Mouse (Mus musculus): ENCODE results near the gene Haus7. TPM values are rescaled to one million over a fixed set of nuclear protein-coding genes. Genes with fewer than 3 reads are reported as not detected.
"Not testable (repeated sequence)": the region's sequence is repeated elsewhere in the genome, so short reads cannot be mapped to it uniquely, and the experiment has no call there.

Haus7 gene
- total RNA-seq (2021), result 10 to 100 TPM; 20.7 to 27.4 TPM
- long read RNA-seq, experiment 1, transcript Haus7-201 (10 exons, 1,380 nt), result major isoform, 14 of 16 reads
- long read RNA-seq, experiment 1, partial matches to known transcripts, result 0 of 16 reads
- long read RNA-seq, experiment 1, other reads (novel, unspliced or antisense), result 2 of 16 reads
- long read RNA-seq, experiment 2, transcript Haus7-201 (10 exons, 1,380 nt), result major isoform, 29 of 33 reads
- long read RNA-seq, experiment 2, partial matches to known transcripts, result 0 of 33 reads
- long read RNA-seq, experiment 2, other reads (novel, unspliced or antisense), result 2 of 33 reads

DNA sequence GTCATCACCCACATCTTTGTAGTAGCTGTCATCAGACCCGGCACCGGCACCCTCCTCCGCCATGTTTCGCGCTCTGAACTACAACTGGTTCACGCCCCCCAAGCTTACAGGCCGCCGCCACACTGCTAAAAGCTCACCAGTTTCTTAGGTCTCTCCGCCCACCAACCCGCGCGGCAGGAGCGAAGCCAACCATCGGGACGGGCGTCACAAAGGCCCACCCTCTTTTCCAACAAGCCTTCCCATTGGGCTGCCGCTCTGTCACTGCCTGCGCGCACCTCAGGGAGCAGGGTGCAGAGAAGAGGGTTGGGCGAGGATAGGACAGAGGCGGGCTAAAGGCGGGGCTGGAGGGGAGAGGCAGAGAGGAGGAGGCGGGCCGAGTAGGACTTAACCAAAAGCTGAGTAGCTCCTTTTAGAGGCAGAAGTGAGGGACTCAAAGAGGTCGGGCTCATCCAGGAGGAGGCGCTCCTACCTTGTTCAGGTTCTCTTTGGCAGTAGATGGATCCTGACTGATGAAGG lies at the start of gene Haus7:
TSS of gene Haus7 (minus strand) at position 168 of the 516 bp plus-strand sequence.
- DNase-seq (ENCODE audit: low spot score in 2 of 2), result peak; percentile 71 to 72

DNA sequence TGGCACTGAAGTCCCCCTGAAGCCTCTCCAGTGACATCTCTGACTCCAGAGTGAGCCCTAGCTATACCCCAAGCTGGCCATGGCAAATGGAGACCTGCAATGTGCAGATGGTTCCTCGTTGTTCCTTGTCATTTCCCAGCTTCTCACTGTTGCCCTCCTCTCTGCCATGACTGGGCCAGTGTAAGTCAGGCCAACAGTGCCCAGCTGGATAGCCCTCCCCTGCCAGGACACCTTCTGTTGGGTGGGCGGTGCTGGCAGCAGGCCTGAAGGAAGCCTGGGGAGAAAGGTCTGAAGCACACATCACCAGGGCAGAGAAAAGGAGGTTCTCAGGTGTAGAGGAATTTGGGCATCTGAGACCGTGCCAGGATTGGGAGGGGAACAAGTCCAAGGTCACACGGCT lies 47.7 kb upstream of the Haus7 start:
- no peak for DNase-seq (ENCODE audit: low spot score in 2 of 2)

DNA sequence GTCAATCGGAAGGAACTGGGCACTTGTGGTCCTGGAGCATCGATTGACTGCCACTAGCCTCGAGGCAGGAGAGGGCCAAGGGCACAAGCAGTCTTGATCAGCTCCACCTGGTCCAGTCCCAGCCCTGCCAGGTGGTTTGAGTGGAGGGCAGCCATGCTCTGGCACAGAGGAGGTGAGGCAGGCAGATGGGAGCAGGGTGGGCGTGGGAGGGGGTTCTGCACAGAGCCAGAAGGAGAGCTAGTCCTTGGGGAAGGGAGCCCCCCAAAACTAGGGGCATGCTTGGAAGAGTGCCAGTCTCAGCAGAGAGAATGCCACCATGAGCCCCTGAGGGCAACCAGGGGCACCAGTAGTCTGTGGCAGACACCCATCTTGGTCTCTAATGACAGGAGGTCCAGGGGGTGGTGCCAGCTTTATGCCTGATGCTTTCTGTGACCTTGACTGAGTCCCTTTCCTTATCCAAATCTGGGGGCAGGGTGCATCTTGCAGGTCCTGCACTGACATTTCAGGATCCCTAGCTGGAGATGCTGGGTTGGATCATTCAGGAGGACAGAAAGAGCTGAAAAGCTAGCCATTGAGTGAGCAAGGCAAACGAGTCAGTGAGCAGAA lies 46.4 kb upstream of the Haus7 start:
- no peak for DNase-seq (ENCODE audit: low spot score in 2 of 2)

DNA sequence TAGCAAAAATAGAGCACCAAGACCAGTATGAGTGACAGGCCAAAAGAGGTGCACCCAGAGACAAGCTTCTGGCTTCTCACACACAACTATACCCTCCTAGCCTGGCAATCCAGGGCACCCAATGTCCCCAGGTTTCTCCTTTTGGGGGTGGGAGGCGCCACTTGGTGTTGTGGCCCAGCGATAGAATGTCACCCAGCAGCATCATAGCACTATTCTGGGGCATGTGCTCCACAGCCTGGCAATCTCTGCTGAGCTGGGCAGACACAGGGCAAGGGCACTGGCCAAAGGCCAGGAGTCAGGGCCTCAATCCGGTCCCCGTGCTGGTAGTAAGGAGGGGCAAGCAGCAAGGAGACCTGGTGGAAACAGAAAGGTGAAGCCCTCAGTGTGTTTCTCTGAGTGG lies 37.9 kb upstream of the Haus7 start:
- DNase-seq (ENCODE audit: low spot score in 2 of 2), result no peak

DNA sequence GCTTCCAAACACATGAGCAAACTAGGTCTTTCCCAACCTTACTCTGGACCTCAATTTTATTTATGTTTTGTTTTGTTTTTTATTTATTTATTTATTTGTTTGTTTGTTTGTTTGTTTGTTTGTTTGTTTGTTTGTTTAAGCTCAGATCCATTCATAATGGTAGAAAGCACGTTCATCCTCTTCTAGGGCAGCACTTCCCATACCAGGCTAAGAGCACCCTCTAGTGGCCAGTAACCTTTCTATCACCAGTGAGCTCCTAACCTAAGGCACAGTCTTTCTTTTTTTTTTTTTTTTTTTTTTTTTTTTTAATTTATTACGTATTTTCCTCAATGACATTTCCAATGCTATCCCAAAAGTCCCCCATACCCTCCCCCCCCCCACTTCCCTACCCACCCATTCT lies 34.7 kb upstream of the Haus7 start:
- not testable (repeated sequence) for DNase-seq (ENCODE audit: low spot score in 2 of 2)

DNA sequence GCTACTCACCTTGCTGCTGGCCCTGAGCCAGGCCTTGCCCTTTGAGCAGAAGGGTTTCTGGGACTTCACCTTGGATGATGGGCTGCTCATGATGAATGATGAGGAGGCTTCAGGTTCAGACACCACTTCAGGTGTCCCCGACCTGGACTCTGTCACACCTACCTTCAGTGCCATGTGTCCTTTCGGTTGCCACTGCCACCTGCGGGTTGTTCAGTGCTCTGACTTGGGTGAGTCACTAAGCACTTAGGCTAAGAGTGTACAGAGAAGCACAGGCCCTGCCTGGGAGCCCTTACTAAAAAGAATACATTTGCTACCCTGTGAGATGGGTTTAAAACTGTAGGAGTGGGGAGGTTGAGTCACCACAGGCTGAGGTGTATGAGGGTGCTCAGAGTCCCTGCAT lies 32.0 kb upstream of the Haus7 start:
- DNase-seq (ENCODE audit: low spot score in 2 of 2), result no peak

DNA sequence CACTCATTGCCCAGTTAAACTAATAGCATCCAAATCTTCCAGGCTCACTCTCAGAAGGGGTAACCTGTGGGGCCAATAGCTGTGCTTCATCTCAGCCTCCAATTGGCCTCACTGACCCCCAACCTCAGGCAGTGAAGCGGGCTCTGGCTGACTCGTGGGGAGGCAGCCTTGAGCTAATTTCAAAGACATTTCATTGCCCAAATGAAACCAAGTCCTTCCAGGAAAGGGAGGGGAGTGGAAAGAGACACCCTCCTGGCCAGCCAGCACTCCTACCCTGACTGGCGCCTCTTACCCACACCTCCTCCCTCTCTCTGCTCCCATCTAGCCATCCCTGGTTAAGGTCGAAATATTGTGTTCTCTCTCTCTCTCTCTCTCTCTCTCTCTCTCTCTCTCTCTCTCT lies 31.3 kb upstream of the Haus7 start:
- DNase-seq (ENCODE audit: low spot score in 2 of 2), result no peak

DNA sequence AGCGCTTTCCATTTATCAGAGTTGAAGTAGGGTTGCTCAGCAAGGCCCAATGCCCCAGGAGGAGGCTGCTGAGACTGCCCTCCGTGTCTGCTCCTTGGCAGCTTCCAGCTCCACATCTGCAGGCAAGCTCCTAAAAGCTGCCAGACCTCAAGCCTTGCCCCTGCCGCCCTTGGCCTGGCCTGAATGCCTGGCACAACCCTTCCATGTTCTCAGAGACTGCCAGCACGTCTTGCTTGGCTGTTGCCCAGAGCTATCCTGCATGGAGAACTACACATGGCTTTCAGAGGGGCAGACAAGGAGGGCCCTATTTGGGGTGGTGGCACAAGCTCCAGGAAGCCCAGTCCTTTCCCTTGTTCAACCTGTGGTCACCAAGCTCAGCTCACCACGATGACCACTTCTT lies 28.1 kb upstream of the Haus7 start:
- no peak for DNase-seq (ENCODE audit: low spot score in 2 of 2)

DNA sequence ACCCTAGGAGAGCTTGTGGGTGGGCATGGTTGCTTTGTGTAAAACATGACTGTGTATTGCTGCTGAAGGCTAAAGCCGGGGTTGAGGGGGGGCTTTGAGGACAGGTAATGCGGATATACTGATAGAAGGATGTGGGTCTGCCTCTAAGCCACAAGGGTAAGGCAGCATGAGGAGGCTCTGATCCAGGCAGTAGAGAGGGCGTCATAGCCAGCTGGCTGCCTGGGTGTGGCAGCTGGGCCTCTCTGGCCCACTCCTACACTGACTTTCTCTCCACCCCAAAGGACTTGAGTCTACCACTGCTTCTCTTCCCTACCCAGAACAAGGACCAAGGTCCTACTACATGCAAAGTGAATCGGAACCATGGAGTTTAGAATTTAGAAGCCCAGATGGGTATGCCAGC lies 26.0 kb upstream of the Haus7 start:
- DNase-seq (ENCODE audit: low spot score in 2 of 2), result no peak

DNA sequence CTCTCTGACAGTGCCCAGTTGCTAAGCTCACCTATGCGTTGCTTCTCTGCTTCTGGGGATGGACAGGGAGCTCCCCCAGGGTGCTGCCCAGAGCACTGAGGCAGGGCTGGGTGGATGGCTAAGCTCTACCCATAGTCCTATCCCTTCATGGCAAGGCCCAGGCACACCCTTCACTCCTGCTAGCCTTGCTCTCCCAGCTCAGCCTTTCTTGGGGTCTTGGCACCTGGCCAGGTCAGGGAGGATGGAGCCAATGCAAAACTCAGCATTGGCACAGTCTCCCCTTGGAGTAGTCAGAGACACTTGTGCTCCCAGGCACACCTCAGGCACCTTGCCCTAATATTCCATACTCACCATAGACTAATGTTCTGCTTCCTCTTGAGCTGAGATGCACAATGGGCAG lies 25.2 kb upstream of the Haus7 start:
- DNase-seq (ENCODE audit: low spot score in 2 of 2), result no peak

DNA sequence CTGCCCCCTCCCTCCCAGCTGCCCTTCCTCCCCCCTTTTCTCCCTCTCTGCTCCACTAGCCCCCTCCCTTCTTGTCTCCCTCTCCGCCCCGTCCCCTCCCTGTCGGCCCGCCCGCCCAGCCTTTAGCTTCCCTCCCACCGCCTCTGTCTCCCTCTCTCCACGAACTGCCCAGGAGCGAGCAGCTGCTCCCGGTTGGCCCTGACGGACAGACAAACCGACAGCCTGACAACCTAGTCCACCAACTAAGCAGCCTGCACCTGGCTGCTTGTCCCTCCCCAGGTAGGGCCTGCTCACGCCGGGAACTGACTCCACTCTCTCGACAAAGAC lies 24.6 kb upstream of the Haus7 start, which contains the start of gene Bgn:
TSS of gene Bgn (plus strand) at position 119 of the 327 bp plus-strand sequence.
- DNase-seq (ENCODE audit: low spot score in 2 of 2), result no peak

DNA sequence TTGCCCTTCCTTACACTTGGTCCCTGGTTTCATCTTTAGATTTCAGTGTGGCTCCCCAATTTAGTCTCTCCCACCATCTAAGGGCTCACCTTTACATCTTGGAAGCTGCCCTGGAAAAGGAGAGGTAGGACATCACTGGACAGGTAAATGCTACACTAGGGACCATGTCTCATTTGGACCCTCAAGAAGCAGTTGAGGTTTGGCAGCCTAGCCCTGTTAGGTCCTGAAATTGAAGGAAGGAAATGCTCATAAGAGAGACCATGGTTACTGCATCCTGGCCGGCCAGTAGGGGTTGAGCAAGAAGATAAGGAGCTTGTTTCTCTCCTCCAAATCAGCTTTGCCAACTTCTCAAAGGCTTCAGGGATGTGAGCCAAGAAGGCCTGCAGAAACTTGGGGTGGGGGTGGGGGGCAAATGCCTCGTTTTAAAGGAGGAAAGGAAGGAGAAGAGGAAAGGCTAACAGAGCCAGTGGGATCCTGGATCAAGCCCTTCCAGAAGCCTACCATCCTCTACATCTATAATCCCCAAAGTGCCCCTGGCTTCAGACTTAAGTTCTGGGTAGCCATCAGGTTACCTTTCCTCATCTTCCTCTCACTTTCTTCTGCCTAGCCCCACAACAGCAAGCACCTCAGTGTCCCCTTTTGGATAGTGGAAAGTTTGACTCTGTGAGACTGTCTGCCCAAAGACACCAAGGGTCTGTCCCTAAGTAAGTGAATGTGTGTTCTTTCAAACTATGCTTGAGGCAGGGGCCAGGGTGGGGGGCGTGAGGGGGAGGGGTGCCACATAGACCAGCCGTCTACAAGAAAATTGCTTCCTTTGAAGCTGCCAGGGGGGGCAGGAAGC lies 24.0 kb upstream of the Haus7 start:
- no peak for DNase-seq (ENCODE audit: low spot score in 2 of 2)

DNA sequence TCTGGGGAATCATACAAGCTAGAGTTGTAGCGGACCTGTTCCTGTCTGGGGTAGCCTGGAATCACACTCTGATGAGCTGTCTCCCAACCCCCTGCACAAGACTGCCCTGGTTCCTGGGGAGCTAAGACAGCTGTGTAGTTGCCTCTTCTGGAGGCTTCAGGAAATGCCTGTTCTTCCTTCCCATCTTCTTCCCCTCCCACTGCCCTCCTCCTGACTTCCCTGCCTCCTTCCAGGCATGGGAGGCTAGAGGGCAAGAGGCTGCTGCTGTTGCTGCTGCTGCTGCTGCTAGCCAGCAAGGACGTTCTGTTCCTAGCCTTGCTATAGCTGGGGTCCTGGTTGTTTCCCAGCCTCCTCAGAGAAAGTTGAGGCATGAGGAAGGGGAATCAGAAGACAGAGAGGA lies 21.5 kb upstream of the Haus7 start:
- DNase-seq (ENCODE audit: low spot score in 2 of 2), result no peak

DNA sequence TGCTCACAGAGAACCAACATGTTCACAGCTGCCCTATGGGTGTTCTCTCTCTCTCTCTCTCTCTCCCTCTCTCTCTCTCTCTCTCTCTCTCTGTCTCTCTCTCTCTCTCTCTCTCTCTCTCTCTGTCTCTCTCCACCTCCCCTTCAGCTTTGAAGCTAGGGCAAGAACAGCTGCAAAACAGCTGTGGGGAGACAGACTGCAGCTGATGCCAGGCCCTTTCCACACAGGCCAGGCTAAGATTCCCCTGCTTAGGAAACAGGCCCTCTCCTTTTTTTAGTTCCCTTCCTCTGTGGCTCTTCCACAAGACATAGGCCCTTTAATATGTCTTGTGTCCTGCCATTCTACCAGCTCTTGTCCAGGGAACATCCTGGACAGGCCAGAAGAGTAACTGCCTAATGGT lies 20.8 kb upstream of the Haus7 start:
- no peak for DNase-seq (ENCODE audit: low spot score in 2 of 2)

DNA sequence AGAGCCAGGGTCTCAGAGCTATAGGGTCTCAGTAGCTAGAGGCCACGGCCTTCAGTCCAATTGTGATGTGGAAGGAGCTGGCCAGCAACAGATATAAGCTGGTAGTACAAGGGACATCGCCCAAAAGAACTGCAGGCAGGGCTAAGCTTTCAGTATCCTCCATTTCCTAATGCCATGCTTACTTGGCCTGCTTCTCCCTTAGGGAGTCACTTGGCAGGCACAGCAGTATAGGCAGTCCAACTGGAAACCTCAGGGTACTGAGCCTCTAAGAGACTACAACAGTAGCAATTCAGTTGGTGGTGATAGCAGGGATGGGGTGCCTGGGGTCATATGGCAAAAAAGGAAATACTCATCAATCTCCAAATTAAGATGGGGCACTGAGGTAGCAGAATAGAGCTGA lies 18.7 kb upstream of the Haus7 start:
- no peak for DNase-seq (ENCODE audit: low spot score in 2 of 2)

DNA sequence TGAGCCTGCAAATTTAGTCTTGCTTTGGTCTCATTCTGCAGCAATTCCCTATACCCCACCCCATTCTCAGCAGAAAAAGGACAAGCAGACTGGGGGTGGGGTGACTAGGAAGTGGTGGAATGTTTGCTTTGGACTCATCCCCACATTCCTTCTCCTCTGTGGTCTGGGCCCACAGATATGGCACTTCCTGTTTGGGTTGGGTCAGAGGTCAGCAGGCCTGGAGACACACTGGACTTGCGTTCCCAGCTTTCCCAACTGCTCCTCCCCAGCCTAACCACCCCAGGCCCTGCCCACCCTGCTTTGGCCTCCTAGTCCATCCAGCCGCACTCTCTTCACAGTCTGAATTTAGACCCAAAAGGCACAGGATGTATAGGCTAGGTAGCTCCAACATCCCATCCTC lies 17.8 kb upstream of the Haus7 start:
- no peak for DNase-seq (ENCODE audit: low spot score in 2 of 2)

DNA sequence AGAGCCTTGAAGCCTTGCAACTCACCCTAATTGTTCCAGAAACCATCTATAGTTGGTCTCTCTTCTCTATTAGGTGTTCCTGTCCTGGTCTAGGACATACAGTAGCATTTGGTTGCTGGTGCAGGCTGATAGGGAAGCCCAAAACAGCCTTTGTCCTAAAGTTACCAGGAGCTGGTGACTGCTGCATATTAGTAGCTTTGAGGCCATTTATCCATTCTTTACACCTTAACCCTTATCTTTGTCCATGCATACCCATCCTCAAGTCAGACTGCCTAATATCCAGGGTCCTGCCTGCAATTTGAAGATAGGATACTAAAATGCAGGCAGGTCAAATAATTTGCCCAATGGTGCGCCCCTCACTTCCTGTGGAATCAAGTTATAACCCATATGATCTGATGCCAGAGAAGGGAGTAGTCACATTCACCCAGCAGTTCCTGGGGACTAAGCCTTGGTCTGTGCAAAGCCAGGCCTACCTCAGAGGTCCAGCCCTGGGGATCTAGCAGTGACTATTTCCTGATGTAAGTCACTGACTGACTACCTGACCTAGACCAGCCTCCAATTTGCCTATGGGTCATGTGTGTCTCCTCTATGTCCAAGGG lies 16.9 kb upstream of the Haus7 start:
- DNase-seq (ENCODE audit: low spot score in 2 of 2), result no peak

DNA sequence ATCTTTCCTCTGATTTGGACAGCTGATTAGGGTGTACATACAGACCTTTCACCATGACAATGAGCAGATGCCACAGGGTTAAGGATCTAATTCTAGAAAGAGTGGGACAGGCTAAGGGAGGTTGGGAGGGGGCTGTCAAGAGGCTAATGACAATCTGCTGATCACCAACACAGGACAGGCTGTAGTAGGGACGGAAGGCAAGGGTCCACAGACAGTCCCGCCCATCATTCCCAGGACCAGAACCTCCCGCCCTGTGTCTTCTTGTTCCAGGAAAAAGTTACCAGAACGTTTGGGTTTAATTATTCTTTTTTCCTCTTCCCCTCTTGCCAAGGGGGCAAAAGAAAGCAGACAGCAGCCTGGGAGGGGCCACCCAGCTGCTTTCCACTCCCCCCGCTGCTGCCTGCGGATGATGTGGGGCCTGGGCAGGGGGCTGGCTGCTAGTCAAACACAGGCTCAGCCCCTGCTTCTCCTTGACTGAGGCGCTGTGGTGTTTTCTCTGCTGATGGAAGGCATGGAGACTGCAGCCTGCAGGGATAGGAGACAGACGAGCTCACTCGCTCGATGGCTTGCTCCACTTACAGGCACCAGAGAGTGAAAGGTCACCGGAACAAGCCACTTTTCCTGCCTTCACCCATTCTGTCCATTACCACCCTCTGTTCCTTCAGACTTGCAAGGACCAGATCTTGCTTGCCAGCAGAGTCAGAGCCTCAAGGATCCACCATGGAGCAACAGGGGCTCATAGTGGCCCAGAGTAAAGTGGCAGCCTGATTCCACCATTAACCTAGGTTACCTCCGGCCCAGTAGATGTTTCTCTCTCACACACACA lies 15.7 kb upstream of the Haus7 start:
- DNase-seq (ENCODE audit: low spot score in 2 of 2), result no peak

DNA sequence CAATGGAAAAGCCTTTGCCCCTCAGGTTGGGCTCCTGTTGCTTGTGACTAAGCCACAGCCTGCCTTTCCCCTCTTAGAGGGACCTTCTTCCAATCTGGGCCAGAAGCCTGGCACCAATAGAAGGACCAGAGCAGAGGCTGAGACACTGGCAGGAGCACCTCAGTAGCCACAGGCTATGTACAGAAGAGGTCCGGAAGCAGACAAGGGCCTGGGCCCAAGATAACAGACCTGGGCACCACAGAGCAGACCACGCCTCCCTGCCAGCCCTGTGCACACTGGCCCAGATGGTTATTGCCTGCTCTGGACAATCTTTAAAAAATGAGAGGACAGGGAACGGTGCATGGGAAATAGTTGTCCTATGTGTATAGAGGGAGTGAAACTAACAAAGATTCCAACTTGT lies 12.9 kb upstream of the Haus7 start:
- no peak for DNase-seq (ENCODE audit: low spot score in 2 of 2)

DNA sequence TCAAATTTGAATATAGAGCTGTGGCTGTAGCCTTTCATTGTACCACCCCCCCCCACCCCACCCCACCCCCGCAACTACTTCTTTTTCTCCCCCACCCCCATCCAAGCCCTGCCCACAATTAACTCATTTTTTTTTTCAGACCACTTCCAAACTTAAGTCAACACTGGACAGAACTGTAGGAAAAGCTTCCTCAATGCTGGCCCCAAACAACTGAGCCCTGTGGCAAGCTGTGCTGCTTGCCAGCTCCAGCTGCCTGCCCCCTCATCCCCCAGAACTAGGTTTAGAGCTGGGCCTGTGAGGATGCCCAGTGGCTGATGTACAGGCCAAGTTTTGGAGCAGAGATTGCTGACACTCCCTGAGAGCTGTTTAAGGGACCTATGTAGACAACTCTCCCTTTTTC lies 9.9 kb upstream of the Haus7 start:
- no peak for DNase-seq (ENCODE audit: low spot score in 2 of 2)

DNA sequence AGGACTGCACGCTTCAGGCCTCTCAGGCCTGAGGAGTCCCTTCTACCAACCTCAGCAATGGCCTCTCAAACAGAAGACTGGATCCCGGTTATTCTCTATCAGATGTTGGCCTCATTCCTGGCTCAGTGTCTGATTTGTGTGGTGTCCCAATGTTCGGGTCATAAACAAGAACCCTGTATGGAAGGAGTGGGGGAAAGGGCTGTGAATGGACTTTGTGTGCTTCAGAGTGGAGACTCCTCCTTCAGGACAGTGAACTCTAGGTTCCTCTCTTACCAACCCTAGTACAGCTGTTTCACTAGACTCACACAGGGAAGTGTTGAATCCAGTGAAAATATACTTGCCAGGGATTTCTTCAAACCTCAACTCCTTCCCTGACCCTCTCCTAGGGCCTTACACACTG lies 9.5 kb upstream of the Haus7 start:
- DNase-seq (ENCODE audit: low spot score in 2 of 2), result no peak
